Mouse (Mus musculus): ENCODE results near the gene Rinl. TPM values are rescaled to one million over a fixed set of nuclear protein-coding genes. Genes with fewer than 3 reads are reported as not detected.

The Rinl gene
- total RNA-seq, 1 experiment, result 17.2 TPM

GRCm38 (mm10) chr7:28780067-28780658 is 8.6 kb upstream of the Rinl start:
- no peaks in the 10 kb centered on the region for H3K9me3 ChIP-seq (ENCODE audit: control insufficient read depth, insufficient read depth, low read depth, low read length)
- H3K4me3 ChIP-seq (ENCODE audit: insufficient read depth in 1 of 2, low read depth in 1 of 2, low read length in 2 of 2, poor library complexity in 1 of 2, severe bottlenecking in 1 of 2), result no peak overlapping the region
- H3K27ac ChIP-seq (ENCODE audit: insufficient read depth, low read depth, low read length, poor library complexity, severe bottlenecking), result 0 out of 2 replicates have a peak overlapping the region, but pooled peaks have one; percentile 24
- in situ Hi-C loops (cut with MboI; ENCODE audit: low sequenced_read_pairs in 2 of 2, unreplicated experiment in 2 of 2), result no loop called here
- no peaks in the 10 kb centered on the region for H3K36me3 ChIP-seq (ENCODE audit: control insufficient read depth, insufficient read depth, low read length, poor library complexity, severe bottlenecking)
- H3K9ac ChIP-seq (ENCODE audit: insufficient read depth, low read depth, low read length, poor library complexity, severe bottlenecking), result no peak overlapping the region
- TF ChIP-seq MAFK (IDR thresholded peaks at IDR 0.05; ENCODE audit: insufficient read depth, low read depth, low read length) (no peak), ZC3H11A (IDR thresholded peaks at IDR 0.05; ENCODE audit: borderline replicate concordance, low read depth, low read length) (peak; percentile 68; the same call in 1 of the 2 replicates), HCFC1 (IDR thresholded peaks at IDR 0.05; ENCODE audit: borderline replicate concordance, insufficient read depth, low read length) (no peak), ZNF384 (IDR thresholded peaks at IDR 0.05; ENCODE audit: low read depth, low read length) (0 out of 2 replicates have a peak, but pooled peaks have one; percentile 21), CHD2 (IDR thresholded peaks at IDR 0.05; ENCODE audit: low read depth, low read length) (no peak)
- DNase-seq (ENCODE audit: low read depth, low spot score), result peak; percentile 92
- H3K4me1 ChIP-seq (ENCODE audit: control insufficient read depth in 2 of 2, insufficient read depth in 2 of 2, low read length in 2 of 2, poor library complexity in 1 of 2), result peaks cover 3 to 5% of the 10 kb centered on the region in 2 experiments; a peak in 2 of 4 replicates

GRCm38 (mm10) chr7:28780857-28781256 is 7.9 kb upstream of the Rinl start:
- H3K9me3 ChIP-seq (ENCODE audit: control insufficient read depth, insufficient read depth, low read depth, low read length), result no peaks in the 10 kb centered on the region
- H3K4me3 ChIP-seq (ENCODE audit: insufficient read depth in 1 of 2, low read depth in 1 of 2, low read length in 2 of 2, poor library complexity in 1 of 2, severe bottlenecking in 1 of 2), result no peak overlapping the region
- TF ChIP-seq MAFK (IDR thresholded peaks at IDR 0.05; ENCODE audit: insufficient read depth, low read depth, low read length) (peak; percentile 48; the same call in 1 of the 2 replicates), CHD2 (IDR thresholded peaks at IDR 0.05; ENCODE audit: low read depth, low read length) (no peak)
- in situ Hi-C loops (cut with MboI; ENCODE audit: low sequenced_read_pairs in 2 of 2, unreplicated experiment in 2 of 2), result no loop called here
- DNase-seq (ENCODE audit: low read depth, low spot score), result no peak
- no peak overlapping the region for H3K27ac ChIP-seq (ENCODE audit: insufficient read depth, low read depth, low read length, poor library complexity, severe bottlenecking)
- H3K36me3 ChIP-seq (ENCODE audit: control insufficient read depth, insufficient read depth, low read length, poor library complexity, severe bottlenecking), result no peaks in the 10 kb centered on the region
- peaks cover 3 to 5% of the 10 kb centered on the region in 2 experiments; a peak in 2 of 4 replicates for H3K4me1 ChIP-seq (ENCODE audit: control insufficient read depth in 2 of 2, insufficient read depth in 2 of 2, low read length in 2 of 2, poor library complexity in 1 of 2)
- no peak overlapping the region for H3K9ac ChIP-seq (ENCODE audit: insufficient read depth, low read depth, low read length, poor library complexity, severe bottlenecking)

- Histone ChIP-seq H3K9me3 (ENCODE audit: control insufficient read depth, insufficient read depth, low read depth, low read length) (no peaks in the 10 kb centered on the region), H3K36me3 (ENCODE audit: control insufficient read depth, insufficient read depth, low read length, poor library complexity, severe bottlenecking) (no peaks in the 10 kb centered on the region), H3K9ac (ENCODE audit: insufficient read depth, low read depth, low read length, poor library complexity, severe bottlenecking) (no peak overlapping the region), H3K4me3 (ENCODE audit: insufficient read depth in 1 of 2, low read depth in 1 of 2, low read length in 2 of 2, poor library complexity in 1 of 2, severe bottlenecking in 1 of 2) (no peak overlapping the region), H3K27ac (ENCODE audit: insufficient read depth, low read depth, low read length, poor library complexity, severe bottlenecking) (no peak overlapping the region), H3K4me1 (ENCODE audit: control insufficient read depth in 2 of 2, insufficient read depth in 2 of 2, low read length in 2 of 2, poor library complexity in 1 of 2) (peaks cover 3 to 5% of the 10 kb centered on the region in 2 experiments; a peak in 2 of 4 replicates)
- no peak for DNase-seq (ENCODE audit: low read depth, low spot score)
- in situ Hi-C loops (cut with MboI; ENCODE audit: low sequenced_read_pairs in 2 of 2, unreplicated experiment in 2 of 2), result no loop called here
- TF ChIP-seq CHD2 (IDR thresholded peaks at IDR 0.05; ENCODE audit: low read depth, low read length), result no peak
- no peak for TF ChIP-seq MAFK (IDR thresholded peaks at IDR 0.05; ENCODE audit: insufficient read depth, low read depth, low read length)
- no peak for TF ChIP-seq ZNF384 (IDR thresholded peaks at IDR 0.05; ENCODE audit: low read depth, low read length)
- TF ChIP-seq ZC3H11A (IDR thresholded peaks at IDR 0.05; ENCODE audit: borderline replicate concordance, low read depth, low read length), result no peak
- no peak for TF ChIP-seq HCFC1 (IDR thresholded peaks at IDR 0.05; ENCODE audit: borderline replicate concordance, insufficient read depth, low read length)
Measured at GRCm38 (mm10) chr7:28781261-28781663, 7.5 kb upstream of the Rinl start.

- Histone ChIP-seq H3K27ac (ENCODE audit: insufficient read depth, low read depth, low read length, poor library complexity, severe bottlenecking) (no peak overlapping the region), H3K9ac (ENCODE audit: insufficient read depth, low read depth, low read length, poor library complexity, severe bottlenecking) (no peak overlapping the region), H3K4me3 (ENCODE audit: insufficient read depth in 1 of 2, low read depth in 1 of 2, low read length in 2 of 2, poor library complexity in 1 of 2, severe bottlenecking in 1 of 2) (no peak overlapping the region), H3K9me3 (ENCODE audit: control insufficient read depth, insufficient read depth, low read depth, low read length) (no peaks in the 10 kb centered on the region), H3K4me1 (ENCODE audit: control insufficient read depth in 2 of 2, insufficient read depth in 2 of 2, low read length in 2 of 2, poor library complexity in 1 of 2) (peaks cover 5 to 17% of the 10 kb centered on the region in 2 experiments; a peak in 3 of 4 replicates), H3K36me3 (ENCODE audit: control insufficient read depth, insufficient read depth, low read length, poor library complexity, severe bottlenecking) (no peaks in the 10 kb centered on the region)
- no peak for DNase-seq (ENCODE audit: low read depth, low spot score)
- TF ChIP-seq HCFC1 (IDR thresholded peaks at IDR 0.05; ENCODE audit: borderline replicate concordance, insufficient read depth, low read length) (no peak), MAFK (IDR thresholded peaks at IDR 0.05; ENCODE audit: insufficient read depth, low read depth, low read length) (no peak), CHD2 (IDR thresholded peaks at IDR 0.05; ENCODE audit: low read depth, low read length) (no peak), ZNF384 (IDR thresholded peaks at IDR 0.05; ENCODE audit: low read depth, low read length) (no peak)
- in situ Hi-C loops (cut with MboI; ENCODE audit: low sequenced_read_pairs in 2 of 2, unreplicated experiment in 2 of 2), result no loop called here
Measured at GRCm38 (mm10) chr7:28785161-28785560, 3.6 kb upstream of the Rinl start.
